Mouse (Mus musculus) hindbrain, embryonic 16.5 days (tissue): ENCODE measurements around the gene Hmga1. TPM values are rescaled to one million over a fixed set of nuclear protein-coding genes. Genes with fewer than 3 reads are reported as not detected.
A peak's percentile ranks its signal among the peaks of the same experiment; 100 is the strongest.

Experiments
- ATAC-seq: fragments of 200-750 bp; cut with Nextera tagmentation; 2 replicates; pipeline ENCODE4 v1.8.0; 2017; ENCODE audit warnings: moderate TSS enrichment, moderate library complexity
- H3K27ac ChIP-seq: fragments of 300-500 bp; sonication (generic); 2 replicates; pipeline ENCODE4 v1.5.1; 2014; ENCODE audit warnings: low read depth, mild to moderate bottlenecking, control low read depth, low read length, moderate library complexity
- H3K27me3 ChIP-seq: fragments of 300-500 bp; sonication (generic); replicated peaks from 2 replicates; pipeline ENCODE4 v1.6.1; 2014; ENCODE audit warnings: low read length; ENCODE audit not compliant: control insufficient read depth, insufficient read depth
- H3K36me3 ChIP-seq: fragments of 300-500 bp; sonication (generic); 2 replicates; pipeline ENCODE4 v1.6.1; 2014; ENCODE audit warnings: mild to moderate bottlenecking, low read length, moderate library complexity, mixed read lengths; ENCODE audit not compliant: control insufficient read depth, insufficient read depth
- H3K4me1 ChIP-seq: fragments of 300-500 bp; sonication (generic); 2 replicates; pipeline ENCODE4 v1.6.1; 2014; ENCODE audit warnings: low read depth, low read length; ENCODE audit not compliant: control insufficient read depth, insufficient read depth
- H3K4me2 ChIP-seq: fragments of 300-500 bp; sonication (generic); 2 replicates; pipeline ENCODE4 v1.6.1; 2014; ENCODE audit warnings: mild to moderate bottlenecking, low read length, control low read depth, moderate library complexity
- H3K4me3 ChIP-seq: fragments of 300-500 bp; sonication (generic); 2 replicates; pipeline ENCODE4 v1.5.1; 2014; ENCODE audit warnings: mild to moderate bottlenecking, low read length, control low read depth, moderate library complexity
- H3K9ac ChIP-seq: fragments of 300-500 bp; sonication (generic); 2 replicates; pipeline ENCODE4 v1.6.1; 2014; ENCODE audit warnings: low read depth, mild to moderate bottlenecking, control low read depth, low read length, moderate library complexity
- H3K9me3 ChIP-seq: fragments of 300-500 bp; sonication (generic); 2 replicates; pipeline ENCODE4 v1.6.1; 2014; ENCODE audit warnings: mild to moderate bottlenecking, low read length, moderate library complexity; ENCODE audit not compliant: control insufficient read depth
- WGBS: fragments of 180-500 bp; shearing (Covaris S2); extraction: QIAGEN DNeasy Blood & Tissue Kit; methylation state at CpG from one replicate; pipeline ENCODE4 v1.1.7; 2014; 5-methylcytosine and 5-hydroxymethylcytosine counted together
- polyA plus RNA-seq: library from polyadenylated mRNA; unstranded; fragments of >200 nt; fragmentation: Nextera tagmentation; extraction: Ambion mirVana; gene quantifications from 2 replicates; pipeline ENCODE4 v1.2.1, GENCODE M21; 2015

Hmga1 gene
- polyA plus RNA-seq, 1 experiment from 2014 or later, result 144 TPM

- H3K27ac ChIP-seq, result no peak overlapping the region
- no peak for ATAC-seq
- H3K9ac ChIP-seq, result no peak overlapping the region
- peaks cover 4% of the 10 kb centered on the region; the same call in 1 of the 2 replicates for H3K4me1 ChIP-seq
- no peak overlapping the region for H3K4me3 ChIP-seq
- no peak overlapping the region for H3K4me2 ChIP-seq
- no peaks in the 10 kb centered on the region for H3K27me3 ChIP-seq
- no peaks in the 10 kb centered on the region for H3K36me3 ChIP-seq
- no peaks in the 10 kb centered on the region for H3K9me3 ChIP-seq
- 49% methylated on average over 12 of the region's 12 CpGs for WGBS
Observed at GRCm38 (mm10) chr17:27545991-27546390, 10.3 kb upstream of the Hmga1 start.

DNA sequence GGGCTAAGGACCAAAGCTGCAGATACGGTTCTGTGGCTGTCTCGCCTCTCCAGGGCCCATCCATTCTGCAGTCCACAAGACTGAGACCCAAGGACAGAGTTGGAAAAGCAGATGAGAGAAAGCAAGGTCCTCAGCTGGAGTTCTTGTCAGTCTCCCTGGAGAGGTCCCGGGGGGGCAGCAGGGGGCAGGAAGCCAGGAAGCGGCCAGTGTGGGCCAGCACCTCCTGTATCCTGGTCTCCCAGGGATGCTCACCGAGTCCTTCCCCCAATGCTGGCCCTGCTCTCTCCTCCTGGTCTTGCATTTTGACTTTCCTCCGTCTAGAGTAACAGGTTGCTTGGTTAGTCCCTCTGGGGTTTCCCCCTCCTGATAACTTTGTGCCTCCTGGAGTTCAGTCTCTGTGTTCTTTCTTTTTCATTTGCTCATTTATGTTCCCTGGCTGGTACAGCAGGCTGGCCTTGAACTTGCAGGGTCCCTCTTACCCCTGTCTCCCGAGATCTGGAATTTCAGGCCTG is 9.7 kb upstream of the Hmga1 start:
- no peak overlapping the region for H3K4me2 ChIP-seq
- no peaks in the 10 kb centered on the region for H3K27me3 ChIP-seq
- H3K9me3 ChIP-seq, result no peaks in the 10 kb centered on the region
- no peak for ATAC-seq
- H3K27ac ChIP-seq, result no peak overlapping the region
- no peak overlapping the region for H3K4me3 ChIP-seq
- H3K36me3 ChIP-seq, result no peaks in the 10 kb centered on the region
- peaks cover 4% of the 10 kb centered on the region; the same call in 1 of the 2 replicates for H3K4me1 ChIP-seq
- no peak overlapping the region for H3K9ac ChIP-seq
- 63% methylated on average over 7 of the region's 7 CpGs for WGBS

- no peak overlapping the region for H3K9ac ChIP-seq
- ATAC-seq, result no peak
- 76% methylated on average over 9 of the region's 9 CpGs for WGBS
- H3K27me3 ChIP-seq, result no peaks in the 10 kb centered on the region
- no peak overlapping the region for H3K27ac ChIP-seq
- H3K36me3 ChIP-seq, result no peaks in the 10 kb centered on the region
- H3K4me3 ChIP-seq, result no peak overlapping the region
- no peak overlapping the region for H3K4me2 ChIP-seq
- H3K9me3 ChIP-seq, result no peaks in the 10 kb centered on the region
- peaks cover 4% of the 10 kb centered on the region; the same call in 1 of the 2 replicates for H3K4me1 ChIP-seq
Observed at GRCm38 (mm10) chr17:27547253-27547868, 8.9 kb upstream of the Hmga1 start.

DNA sequence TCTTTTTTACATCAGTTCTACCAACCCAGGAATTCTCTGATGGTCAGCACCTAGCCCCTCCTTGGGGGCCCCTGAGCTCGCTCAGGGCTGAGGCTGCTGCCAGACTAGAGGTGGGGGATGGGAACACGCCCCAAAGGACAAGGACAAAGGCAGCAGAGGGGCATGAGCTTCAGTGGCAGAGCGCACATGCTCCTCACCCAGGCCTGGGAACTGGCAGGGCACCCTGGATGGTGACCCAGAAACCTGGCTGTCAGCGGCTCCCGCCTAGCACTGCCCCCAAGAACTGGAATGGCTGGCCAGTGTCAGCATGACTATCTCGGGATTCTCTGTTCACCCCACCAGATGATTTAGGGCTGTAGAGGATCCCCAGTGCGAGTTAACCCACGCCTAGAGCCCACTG is 7.1 kb upstream of the Hmga1 start:
- ATAC-seq, result no peak
- Histone ChIP-seq H3K4me1 (peaks cover 4% of the 10 kb centered on the region; the same call in 1 of the 2 replicates), H3K4me2 (no peak overlapping the region), H3K9ac (peak overlapping the region; percentile 22; the same call in 1 of the 2 replicates), H3K9me3 (no peaks in the 10 kb centered on the region), H3K27ac (no peak overlapping the region), H3K4me3 (no peak overlapping the region), H3K27me3 (no peaks in the 10 kb centered on the region; the same call in 1 of the 2 replicates), H3K36me3 (no peaks in the 10 kb centered on the region)
- WGBS, result 47% methylated on average over 8 of the region's 8 CpGs

DNA sequence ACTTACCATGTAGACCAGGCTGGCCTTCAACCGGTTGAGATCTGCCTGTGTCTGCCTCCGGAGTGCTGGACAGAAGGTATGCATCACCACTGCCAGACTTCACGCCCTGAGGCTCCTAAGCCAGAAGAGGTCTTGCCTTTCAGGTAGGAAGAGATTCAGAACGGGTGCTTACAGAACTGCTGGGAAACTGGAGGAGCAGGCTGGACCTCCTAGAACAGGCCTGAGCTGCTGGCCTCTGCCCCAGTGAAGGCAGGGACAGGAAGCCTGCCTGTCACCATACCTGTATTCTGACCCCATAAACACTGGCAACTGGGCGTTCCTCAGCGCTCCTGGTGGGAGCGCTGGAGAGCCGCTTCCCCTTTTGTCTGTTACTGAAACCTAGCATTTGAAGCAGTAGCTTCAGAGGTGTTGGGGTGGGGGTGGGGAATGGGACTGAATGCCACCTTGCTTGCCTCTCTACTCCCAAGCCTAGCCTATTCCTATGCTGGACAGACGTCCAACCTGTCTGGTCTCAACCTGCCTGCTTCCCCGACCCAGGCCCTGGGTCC is 4.8 kb upstream of the Hmga1 start:
- Histone ChIP-seq H3K4me1 (peaks cover 11% of the 10 kb centered on the region), H3K27ac (no peak overlapping the region), H3K9ac (no peak overlapping the region), H3K36me3 (no peaks in the 10 kb centered on the region), H3K4me2 (no peak overlapping the region), H3K9me3 (no peaks in the 10 kb centered on the region), H3K27me3 (peaks cover 8% of the 10 kb centered on the region), H3K4me3 (no peak overlapping the region)
- WGBS, result 75% methylated on average over 10 of the region's 10 CpGs
- ATAC-seq, result no peak

DNA sequence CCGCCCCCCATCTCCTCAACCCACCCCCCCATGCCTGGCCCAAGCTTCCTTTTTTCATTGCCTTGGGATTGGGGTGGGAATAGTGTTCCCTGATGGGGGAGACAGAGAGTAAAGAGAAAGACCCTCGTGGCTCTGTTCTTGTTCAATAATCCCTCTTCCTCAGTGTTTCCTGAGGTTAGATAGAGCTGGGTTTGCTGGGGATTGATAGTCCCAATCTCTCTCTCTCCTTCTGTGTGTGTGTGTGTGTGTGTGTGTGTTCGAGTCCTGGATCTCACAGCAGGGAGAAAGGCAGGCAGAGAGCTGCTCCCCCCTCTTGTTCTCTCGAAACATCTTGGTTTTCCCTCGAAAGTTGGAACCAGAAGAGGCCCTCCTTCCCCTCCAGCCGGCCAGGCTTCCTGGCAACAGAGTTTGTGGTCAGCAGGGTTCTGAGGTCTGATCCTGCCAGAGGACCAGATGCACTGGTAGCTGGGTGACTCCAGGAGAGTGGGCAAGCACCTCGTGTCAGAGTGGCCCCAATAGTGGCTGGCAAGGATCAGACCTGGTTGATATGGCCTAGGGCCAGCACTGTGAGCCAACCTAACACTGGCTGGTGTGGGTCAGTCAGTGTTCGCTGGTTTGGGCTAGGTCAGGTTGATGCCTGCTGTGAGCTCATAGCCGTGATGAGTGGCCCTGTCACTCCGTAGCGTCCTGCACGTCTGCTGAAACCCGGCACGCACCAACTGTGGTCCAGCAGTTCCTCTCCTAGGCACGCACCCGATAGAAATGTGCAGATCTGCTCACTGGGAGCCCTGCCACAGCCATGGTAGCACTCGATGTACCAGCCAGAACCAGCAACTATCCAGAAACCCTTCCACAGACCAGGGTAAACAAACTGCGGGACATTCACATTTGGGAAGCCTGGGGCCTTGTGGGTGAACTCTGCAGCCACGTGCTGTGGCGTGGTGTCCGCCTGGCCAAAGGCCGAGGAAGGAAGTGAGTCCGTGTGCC is 3.8 kb upstream of the Hmga1 start:
- peaks cover 11% of the 10 kb centered on the region for H3K4me1 ChIP-seq
- H3K27me3 ChIP-seq, result peaks cover 8% of the 10 kb centered on the region
- no peak overlapping the region for H3K27ac ChIP-seq
- H3K9ac ChIP-seq, result no peak overlapping the region
- H3K4me2 ChIP-seq, result no peak overlapping the region
- H3K36me3 ChIP-seq, result no peaks in the 10 kb centered on the region
- no peaks in the 10 kb centered on the region for H3K9me3 ChIP-seq
- H3K4me3 ChIP-seq, result no peak overlapping the region
- 68% methylated on average over 22 of the region's 23 CpGs for WGBS
- ATAC-seq, result no peak

- no peak overlapping the region for H3K27ac ChIP-seq
- ATAC-seq, result no peak
- H3K36me3 ChIP-seq, result no peaks in the 10 kb centered on the region
- H3K9me3 ChIP-seq, result no peaks in the 10 kb centered on the region
- no peak overlapping the region; the same call in 1 of the 2 replicates for H3K9ac ChIP-seq
- WGBS, result 50% methylated on average over 20 of the region's 20 CpGs
- H3K4me3 ChIP-seq, result no peak overlapping the region
- H3K4me2 ChIP-seq, result no peak overlapping the region
- peaks cover 8% of the 10 kb centered on the region for H3K27me3 ChIP-seq
- H3K4me1 ChIP-seq, result peaks cover 25% of the 10 kb centered on the region
Observed at GRCm38 (mm10) chr17:27554062-27554960, 2.0 kb upstream of the Hmga1 start.

DNA sequence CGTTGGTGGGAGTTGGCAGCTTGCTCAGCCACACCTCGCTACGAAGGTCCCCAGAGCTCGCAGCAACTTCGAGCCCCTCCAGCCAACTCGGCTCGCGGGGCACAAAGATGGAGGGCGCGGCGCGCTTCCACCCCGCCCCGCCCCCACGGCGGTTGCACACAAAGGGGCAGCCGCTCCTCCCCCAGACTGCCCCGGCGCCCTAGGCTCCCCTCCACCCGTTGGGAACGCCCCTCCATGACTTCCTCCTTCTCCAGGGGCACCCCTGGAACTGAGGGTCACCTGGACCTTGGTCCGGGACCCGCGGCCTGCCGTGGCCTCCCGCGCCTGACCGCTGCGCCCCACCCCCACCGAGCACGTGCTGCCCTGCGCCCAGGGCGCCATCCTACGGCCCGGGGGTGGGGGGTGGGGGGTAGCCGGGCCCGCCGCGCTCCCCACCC is 1.2 kb upstream of the Hmga1 start:
- H3K27ac ChIP-seq, result no peak overlapping the region

More for the DNA sequence above, 1.2 kb upstream of the Hmga1 start:
- no peak for ATAC-seq
- peak overlapping the region; percentile 91 for H3K4me2 ChIP-seq
- H3K4me1 ChIP-seq, result peaks cover 24% of the 10 kb centered on the region
- WGBS, result 2% methylated on average over 35 of the region's 39 CpGs
- no peaks in the 10 kb centered on the region for H3K9me3 ChIP-seq
- H3K4me3 ChIP-seq, result peak overlapping the region; percentile 75
- peaks cover 8% of the 10 kb centered on the region for H3K27me3 ChIP-seq
- H3K36me3 ChIP-seq, result no peaks in the 10 kb centered on the region
- H3K9ac ChIP-seq, result peak overlapping the region; percentile 53
